Mouse (Mus musculus) embryonic facial prominence, embryonic 13.5 days (tissue): ENCODE results near the gene Gucy1a1. TPM values are rescaled to one million over a fixed set of nuclear protein-coding genes. Genes with fewer than 3 reads are reported as not detected.
"Not testable (repeated sequence)": the region's sequence is repeated elsewhere in the genome, so short reads cannot be mapped to it uniquely, and the experiment has no call there.

Source experiments
- ATAC-seq: fragments of 200-750 bp; cut with Nextera tagmentation; 2 replicates; pipeline ENCODE4 v1.8.0; 2017; ENCODE audit warnings: low read depth; ENCODE audit not compliant: insufficient number of reproducible peaks, insufficient read depth, low FRiP score, low TSS enrichment
- H3K27ac ChIP-seq: fragments of 300-500 bp; sonication (generic); 2 replicates; pipeline ENCODE4 v1.5.1; 2015; ENCODE audit warnings: moderate library complexity, mild to moderate bottlenecking, inconsistent platforms
- H3K27me3 ChIP-seq: fragments of 300-500 bp; sonication (generic); 2 replicates; pipeline ENCODE4 v1.6.1; 2015; ENCODE audit warnings: mild to moderate bottlenecking, inconsistent platforms
- H3K36me3 ChIP-seq: fragments of 300-500 bp; sonication (generic); 2 replicates; pipeline ENCODE4 v1.6.1; 2015; ENCODE audit warnings: mild to moderate bottlenecking, inconsistent platforms
- H3K4me1 ChIP-seq: fragments of 300-500 bp; sonication (generic); 2 replicates; pipeline ENCODE4 v1.6.1; 2015; ENCODE audit warnings: inconsistent platforms
- H3K4me2 ChIP-seq: fragments of 300-500 bp; sonication (generic); 2 replicates; pipeline ENCODE4 v1.6.1; 2015; ENCODE audit warnings: moderate library complexity, mild to moderate bottlenecking, inconsistent platforms
- H3K4me3 ChIP-seq: fragments of 300-500 bp; sonication (generic); 2 replicates; pipeline ENCODE4 v1.5.1; 2015; ENCODE audit warnings: mild to moderate bottlenecking, inconsistent platforms
- H3K9ac ChIP-seq: fragments of 300-500 bp; sonication (generic); 2 replicates; pipeline ENCODE4 v1.6.1; 2015; ENCODE audit warnings: mild to moderate bottlenecking, inconsistent platforms
- H3K9me3 ChIP-seq: fragments of 300-500 bp; sonication (generic); 2 replicates; pipeline ENCODE4 v1.6.1; 2016; ENCODE audit warnings: inconsistent platforms
- WGBS: fragments of 180-500 bp; shearing (Covaris S2); methylation state at CpG from one replicate; pipeline ENCODE4 v1.1.7; 2015; ENCODE audit warnings: mixed read lengths; 5-methylcytosine and 5-hydroxymethylcytosine counted together
- polyA plus RNA-seq: library from polyadenylated mRNA; unstranded; fragments of >200 nt; fragmentation: Nextera tagmentation; extraction: Ambion mirVana; gene quantifications from 2 replicates; pipeline ENCODE4 v1.2.1, GENCODE M21; 2015

Gucy1a1 gene
- 5.7 and 6.7 TPM in 2 replicates for polyA plus RNA-seq

GRCm38 (mm10) chr3:82145126-82145901 lies at the start of gene Gucy1a1:
Gene Gucy1a1, minus strand, starts transcription at chr3:82145789.
- Histone ChIP-seq H3K27me3 (peaks cover 20% of the 10 kb centered on the region), H3K4me2 (peak within 1 kb of the TSS; percentile 89), H3K9me3 (no peaks in the 10 kb centered on the region), H3K4me1 (peaks cover 8% of the 10 kb centered on the region), H3K9ac (peak within 1 kb of the TSS; percentile 74), H3K36me3 (no peaks in the 10 kb centered on the region), H3K4me3 (peak within 1 kb of the TSS; percentile 52), H3K27ac (no peak within 1 kb of the TSS)
- peak; percentile 64; the same call in 1 of the 2 replicates for ATAC-seq
- WGBS, result under 1% methylated on average over 34 of the region's 36 CpGs

- no peak overlapping the region for H3K4me2 ChIP-seq
- H3K4me1 ChIP-seq, result no peaks in the 10 kb centered on the region
- H3K9ac ChIP-seq, result no peak overlapping the region
- no peak for ATAC-seq
- no peaks in the 10 kb centered on the region for H3K9me3 ChIP-seq
- H3K27ac ChIP-seq, result no peak overlapping the region
- H3K36me3 ChIP-seq, result no peaks in the 10 kb centered on the region
- H3K4me3 ChIP-seq, result no peak overlapping the region
- 65% methylated on average over 1 of the region's 1 CpGs for WGBS
- H3K27me3 ChIP-seq, result no peaks in the 10 kb centered on the region
These were observed 46.1 kb upstream of the Gucy1a1 start for GRCm38 (mm10) chr3:82191559-82192245.

- Histone ChIP-seq H3K27me3 (no peaks in the 10 kb centered on the region), H3K4me2 (no peak overlapping the region), H3K36me3 (no peaks in the 10 kb centered on the region), H3K9me3 (no peaks in the 10 kb centered on the region), H3K27ac (no peak overlapping the region), H3K9ac (no peak overlapping the region), H3K4me1 (no peaks in the 10 kb centered on the region), H3K4me3 (no peak overlapping the region)
- WGBS, result 88% methylated on average over 9 of the region's 9 CpGs
- ATAC-seq, result no peak
These were observed 40.0 kb upstream of the Gucy1a1 start for GRCm38 (mm10) chr3:82185626-82186025.

- no peak for ATAC-seq
- H3K4me3 ChIP-seq, result no peak overlapping the region
These were observed 35.9 kb upstream of the Gucy1a1 start for GRCm38 (mm10) chr3:82181500-82181899.

GRCm38 (mm10) chr3:82180253-82180652 lies 34.7 kb upstream of the Gucy1a1 start:
- WGBS, result 70% methylated on average over 3 of the region's 3 CpGs
- Histone ChIP-seq H3K4me1 (no peaks in the 10 kb centered on the region), H3K27me3 (no peaks in the 10 kb centered on the region), H3K4me2 (no peak overlapping the region), H3K4me3 (no peak overlapping the region), H3K9me3 (no peaks in the 10 kb centered on the region), H3K27ac (no peak overlapping the region), H3K36me3 (no peaks in the 10 kb centered on the region), H3K9ac (no peak overlapping the region)
- ATAC-seq, result no peak

More at GRCm38 (mm10) chr3:82181500-82181899, 35.9 kb upstream of the Gucy1a1 start:
- Histone ChIP-seq H3K4me2 (no peak overlapping the region), H3K27ac (no peak overlapping the region), H3K9me3 (no peaks in the 10 kb centered on the region), H3K27me3 (no peaks in the 10 kb centered on the region), H3K9ac (no peak overlapping the region), H3K4me1 (no peaks in the 10 kb centered on the region), H3K36me3 (no peaks in the 10 kb centered on the region)

- H3K27me3 ChIP-seq, result no peaks in the 10 kb centered on the region
- no peak overlapping the region for H3K4me3 ChIP-seq
- H3K36me3 ChIP-seq, result no peaks in the 10 kb centered on the region
- 85% methylated on average over 1 of the region's 1 CpGs for WGBS
- no peak for ATAC-seq
- no peak overlapping the region for H3K9ac ChIP-seq
- H3K27ac ChIP-seq, result no peak overlapping the region
- no peaks in the 10 kb centered on the region for H3K9me3 ChIP-seq
- no peak overlapping the region for H3K4me2 ChIP-seq
- H3K4me1 ChIP-seq, result no peaks in the 10 kb centered on the region
These were observed 29.9 kb upstream of the Gucy1a1 start for GRCm38 (mm10) chr3:82175501-82175900.

- no peak overlapping the region for H3K27ac ChIP-seq
- no peak for ATAC-seq
- no peak overlapping the region for H3K4me3 ChIP-seq
- no peaks in the 10 kb centered on the region for H3K36me3 ChIP-seq
- H3K9ac ChIP-seq, result no peak overlapping the region
- H3K4me1 ChIP-seq, result no peaks in the 10 kb centered on the region
- 86% methylated on average over 2 of the region's 2 CpGs for WGBS
- no peak overlapping the region for H3K4me2 ChIP-seq
- H3K27me3 ChIP-seq, result no peaks in the 10 kb centered on the region
- H3K9me3 ChIP-seq, result no peaks in the 10 kb centered on the region
These were observed 21.5 kb upstream of the Gucy1a1 start for GRCm38 (mm10) chr3:82167064-82167463.

GRCm38 (mm10) chr3:82165937-82166336 lies 20.3 kb upstream of the Gucy1a1 start:
- Histone ChIP-seq H3K27me3 (no peaks in the 10 kb centered on the region), H3K4me1 (no peaks in the 10 kb centered on the region), H3K36me3 (no peaks in the 10 kb centered on the region), H3K9me3 (no peaks in the 10 kb centered on the region), H3K27ac (no peak overlapping the region), H3K4me3 (no peak overlapping the region), H3K9ac (no peak overlapping the region), H3K4me2 (no peak overlapping the region)
- no peak for ATAC-seq
- WGBS, result 92% methylated on average over 2 of the region's 2 CpGs

- H3K9ac ChIP-seq, H3K4me3 ChIP-seq, H3K9me3 ChIP-seq, ATAC-seq, H3K4me1 ChIP-seq, H3K27me3 ChIP-seq, H3K36me3 ChIP-seq, H3K4me2 ChIP-seq, H3K27ac ChIP-seq: not testable (repeated sequence)
- 95% methylated on average over 1 of the region's 1 CpGs for WGBS
These were observed 17.4 kb upstream of the Gucy1a1 start for GRCm38 (mm10) chr3:82162992-82163391.

- Histone ChIP-seq H3K27ac (no peak overlapping the region), H3K36me3 (no peaks in the 10 kb centered on the region), H3K4me3 (peak overlapping the region; percentile 52), H3K9me3 (no peaks in the 10 kb centered on the region), H3K4me2 (peak overlapping the region; percentile 89), H3K9ac (peak overlapping the region; percentile 74; the same call in 1 of the 2 replicates), H3K4me1 (peaks cover 8% of the 10 kb centered on the region), H3K27me3 (peaks cover 20% of the 10 kb centered on the region)
- no peak for ATAC-seq
These were observed 389 bp upstream of the Gucy1a1 start for GRCm38 (mm10) chr3:82145978-82146377.

- H3K4me2 ChIP-seq, result peak overlapping the region; percentile 89
- no peaks in the 10 kb centered on the region for H3K36me3 ChIP-seq
- H3K4me3 ChIP-seq, result peak overlapping the region; percentile 52
- no peak overlapping the region for H3K27ac ChIP-seq
- peak overlapping the region; percentile 74 for H3K9ac ChIP-seq
- peaks cover 8% of the 10 kb centered on the region for H3K4me1 ChIP-seq
- no peaks in the 10 kb centered on the region for H3K9me3 ChIP-seq
- WGBS, result 9% methylated on average over 14 of the region's 14 CpGs
- H3K27me3 ChIP-seq, result peaks cover 20% of the 10 kb centered on the region
- no peak for ATAC-seq
These were observed 864 bp downstream of the Gucy1a1 start for GRCm38 (mm10) chr3:82144725-82145125.

- no peak overlapping the region for H3K4me3 ChIP-seq
- H3K4me1 ChIP-seq, result peaks cover 8% of the 10 kb centered on the region
- H3K4me2 ChIP-seq, result no peak overlapping the region
- peaks cover 20% of the 10 kb centered on the region for H3K27me3 ChIP-seq
- H3K9me3 ChIP-seq, result no peaks in the 10 kb centered on the region
- ATAC-seq, result no peak
- 68% methylated on average over 5 of the region's 5 CpGs for WGBS
- H3K27ac ChIP-seq, result no peak overlapping the region
- H3K36me3 ChIP-seq, result no peaks in the 10 kb centered on the region
- no peak overlapping the region for H3K9ac ChIP-seq
These were observed 4.8 kb downstream of the Gucy1a1 start for GRCm38 (mm10) chr3:82140781-82141180.
